Mouse (Mus musculus): Measurements from ENCODE around the gene Cyp4x1. TPM values are rescaled to one million over a fixed set of nuclear protein-coding genes. Genes with fewer than 3 reads are reported as not detected.
A peak's percentile ranks its signal among the peaks of the same experiment; 100 is the strongest.

Gene Cyp4x1
- total RNA-seq, 2 experiments from 2014 or later: not detected

GRCm38 (mm10) chr4:115093331-115093864 lies 40.7 kb downstream of the Cyp4x1 start:
- DNase-seq: no peak
- intact Hi-C loops (cut with DNase I): no loop called here

- intact Hi-C loops (cut with DNase I): no loop called here
- DNase-seq: no peak
Measured at GRCm38 (mm10) chr4:115091806-115092205, 42.3 kb downstream of the Cyp4x1 start.

GRCm38 (mm10) chr4:115090592-115090991 lies 43.5 kb downstream of the Cyp4x1 start:
- no peak for DNase-seq
- intact Hi-C loops (cut with DNase I): no loop called here

GRCm38 (mm10) chr4:115088611-115089338 lies 45.3 kb downstream of the Cyp4x1 start, which contains the start of gene Pdzk1ip1:
Gene Pdzk1ip1 (plus strand): TSS chr4:115088708.
- intact Hi-C loops (cut with DNase I): loop anchor here (10.0 kb wide), 1 partner anchor 424 kb away; no protein-coding TSS in a partner anchor
- no peak for DNase-seq

- DNase-seq: no peak
- intact Hi-C loops (cut with DNase I): loop anchor here (10.0 kb wide), 1 partner anchor 422 kb away; no protein-coding TSS in a partner anchor
Measured at GRCm38 (mm10) chr4:115086763-115087415, 47.2 kb downstream of the Cyp4x1 start.

GRCm38 (mm10) chr4:115086257-115086656 lies 47.8 kb downstream of the Cyp4x1 start:
- no peak for DNase-seq
- intact Hi-C loops (cut with DNase I): loop anchor here (10.0 kb wide), 1 partner anchor 421 kb away; no protein-coding TSS in a partner anchor

GRCm38 (mm10) chr4:115085522-115086095 lies 48.5 kb downstream of the Cyp4x1 start:
- peak; percentile 64 to 79 for DNase-seq
- intact Hi-C loops (cut with DNase I): loop anchor here (1.0 to 10.0 kb wide), 4 partner anchors 23 to 421 kb away; no protein-coding TSS in a partner anchor

- DNase-seq: no peak
- intact Hi-C loops (cut with DNase I): loop anchor here (10.0 kb wide), 1 partner anchor 418 kb away; no protein-coding TSS in a partner anchor
Measured at GRCm38 (mm10) chr4:115083031-115083430, 51.0 kb downstream of the Cyp4x1 start.

GRCm38 (mm10) chr4:115079821-115080349 lies 54.2 kb downstream of the Cyp4x1 start:
- no peak for DNase-seq
- intact Hi-C loops (cut with DNase I): loop anchor here (10.0 kb wide), 1 partner anchor 415 kb away; no protein-coding TSS in a partner anchor

- DNase-seq: peak in 1 of 2 experiments; percentile 32
- intact Hi-C loops (cut with DNase I): no loop called here
Measured at GRCm38 (mm10) chr4:115078892-115079820, 54.9 kb downstream of the Cyp4x1 start.

- intact Hi-C loops (cut with DNase I): loop anchor here (2.0 kb wide), 1 partner anchor 17 kb away; no protein-coding TSS in a partner anchor
- peak; percentile 26 to 35 for DNase-seq
Measured at GRCm38 (mm10) chr4:115075204-115075915, 58.7 kb downstream of the Cyp4x1 start.

- DNase-seq: no peak
- intact Hi-C loops (cut with DNase I): loop anchor here (2.0 kb wide), 1 partner anchor 16 kb away; no protein-coding TSS in a partner anchor
Measured at GRCm38 (mm10) chr4:115074789-115075188, 59.3 kb downstream of the Cyp4x1 start.

GRCm38 (mm10) chr4:115071668-115072067 lies 62.4 kb downstream of the Cyp4x1 start:
- DNase-seq: no peak
- intact Hi-C loops (cut with DNase I): no loop called here

GRCm38 (mm10) chr4:115063518-115064239 lies 70.4 kb downstream of the Cyp4x1 start:
- DNase-seq: no peak
- intact Hi-C loops (cut with DNase I): loop anchor here (2.0 kb wide), 1 partner anchor 21 kb away; no protein-coding TSS in a partner anchor

- DNase-seq: peak; percentile 31 to 32
- intact Hi-C loops (cut with DNase I): loop anchor here (2.0 kb wide), 1 partner anchor 22 kb away; no protein-coding TSS in a partner anchor
Measured at GRCm38 (mm10) chr4:115062875-115063517, 71.1 kb downstream of the Cyp4x1 start.

GRCm38 (mm10) chr4:115062540-115062874 lies 71.6 kb downstream of the Cyp4x1 start:
- intact Hi-C loops (cut with DNase I): loop anchor here (2.0 kb wide), 1 partner anchor 22 kb away; no protein-coding TSS in a partner anchor
- DNase-seq: no peak

GRCm38 (mm10) chr4:115060753-115061152 lies 73.3 kb downstream of the Cyp4x1 start:
- DNase-seq: no peak
- intact Hi-C loops (cut with DNase I): no loop called here

Measured in heart, postnatal 36 days (tissue).